Mouse (Mus musculus): ENCODE results near the gene Ntm.

DNA sequence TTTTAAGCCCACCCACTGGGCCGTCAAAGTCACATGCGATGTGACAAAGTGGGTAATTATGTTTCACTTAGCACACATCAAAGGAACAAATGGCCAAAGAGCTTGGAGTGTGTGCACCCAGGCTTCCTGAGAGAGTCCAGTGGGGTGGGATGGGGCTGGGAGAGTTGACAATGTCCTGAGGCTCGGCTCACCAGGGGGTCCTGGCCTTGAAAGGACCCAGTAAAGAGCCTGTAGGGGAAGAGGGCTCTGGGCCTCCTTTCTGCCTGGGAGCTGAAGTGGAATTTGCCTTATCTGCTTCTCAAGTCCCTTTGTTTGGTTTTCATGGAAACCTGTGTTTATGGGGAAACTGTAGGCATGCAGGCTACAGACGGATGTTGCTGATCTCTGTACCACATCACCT lies 529.0 kb downstream of the Ntm start:
- TF ChIP-seq ELF1 (IDR thresholded peaks at IDR 0.05; ENCODE audit: low read depth, low read length) (no peak), ZKSCAN1 (IDR thresholded peaks at IDR 0.05; ENCODE audit: low read depth, low read length) (no peak)

All from MEL (cell line).